Mouse (Mus musculus): ENCODE results near the gene Pi4ka. TPM values are rescaled to one million over a fixed set of nuclear protein-coding genes. Genes with fewer than 3 reads are reported as not detected.

Pi4ka gene
- polyA plus RNA-seq, 1 experiment from 2014 or later: 23.1 TPM

GRCm38 (mm10) chr16:17341847-17342246 lies 64.3 kb downstream of the Pi4ka start:
- H3K4me2 ChIP-seq (ENCODE audit: low read depth, low read length): no peak overlapping the region
- 84% methylated on average over 4 of the region's 4 CpGs for WGBS
- no peak overlapping the region for H3K9ac ChIP-seq (ENCODE audit: low read depth, low read length)
- no peak overlapping the region for H3K4me3 ChIP-seq (ENCODE audit: low read length)
- no peaks in the 10 kb centered on the region for H3K27me3 ChIP-seq (replicated peaks; ENCODE audit: control insufficient read depth, insufficient read depth, low read length)
- H3K9me3 ChIP-seq (ENCODE audit: control insufficient read depth, low read length): no peaks in the 10 kb centered on the region
- peaks cover 4% of the 10 kb centered on the region; the same call in 1 of the 2 replicates for H3K4me1 ChIP-seq (ENCODE audit: control insufficient read depth, insufficient read depth, low read length)
- H3K36me3 ChIP-seq (ENCODE audit: control insufficient read depth, insufficient read depth, low read length): peaks cover 3% of the 10 kb centered on the region; the same call in 1 of the 2 replicates
- H3K27ac ChIP-seq (ENCODE audit: low read length): no peak overlapping the region
- no peak for ATAC-seq

GRCm38 (mm10) chr16:17340705-17341104 lies 65.4 kb downstream of the Pi4ka start:
- ATAC-seq: no peak
- H3K36me3 ChIP-seq (ENCODE audit: control insufficient read depth, insufficient read depth, low read length): peaks cover 3% of the 10 kb centered on the region; the same call in 1 of the 2 replicates
- no peak overlapping the region for H3K4me2 ChIP-seq (ENCODE audit: low read depth, low read length)
- 80% methylated on average over 2 of the region's 2 CpGs for WGBS
- no peak overlapping the region for H3K4me3 ChIP-seq (ENCODE audit: low read length)
- H3K4me1 ChIP-seq (ENCODE audit: control insufficient read depth, insufficient read depth, low read length): peaks cover 4% of the 10 kb centered on the region; the same call in 1 of the 2 replicates
- no peaks in the 10 kb centered on the region for H3K9me3 ChIP-seq (ENCODE audit: control insufficient read depth, low read length)
- H3K9ac ChIP-seq (ENCODE audit: low read depth, low read length): no peak overlapping the region
- no peaks in the 10 kb centered on the region for H3K27me3 ChIP-seq (replicated peaks; ENCODE audit: control insufficient read depth, insufficient read depth, low read length)
- no peak overlapping the region for H3K27ac ChIP-seq (ENCODE audit: low read length)

GRCm38 (mm10) chr16:17339701-17340100 lies 66.4 kb downstream of the Pi4ka start:
- WGBS: 89% methylated on average over 7 of the region's 7 CpGs
- no peak for ATAC-seq
- peaks cover 3% of the 10 kb centered on the region; the same call in 1 of the 2 replicates for H3K36me3 ChIP-seq (ENCODE audit: control insufficient read depth, insufficient read depth, low read length)

GRCm38 (mm10) chr16:17336089-17336488 lies 70.0 kb downstream of the Pi4ka start:
- no peaks in the 10 kb centered on the region for H3K36me3 ChIP-seq (ENCODE audit: control insufficient read depth, insufficient read depth, low read length)
- no peak overlapping the region for H3K9ac ChIP-seq (ENCODE audit: low read depth, low read length)
- H3K27me3 ChIP-seq (replicated peaks; ENCODE audit: control insufficient read depth, insufficient read depth, low read length): no peaks in the 10 kb centered on the region
- H3K4me3 ChIP-seq (ENCODE audit: low read length): no peak overlapping the region
- no peak overlapping the region for H3K4me2 ChIP-seq (ENCODE audit: low read depth, low read length)
- WGBS: 83% methylated on average over 1 of the region's 1 CpGs
- H3K9me3 ChIP-seq (ENCODE audit: control insufficient read depth, low read length): no peaks in the 10 kb centered on the region
- ATAC-seq: no peak
- H3K27ac ChIP-seq (ENCODE audit: low read length): no peak overlapping the region
- H3K4me1 ChIP-seq (ENCODE audit: control insufficient read depth, insufficient read depth, low read length): no peaks in the 10 kb centered on the region

More at GRCm38 (mm10) chr16:17339701-17340100, 66.4 kb downstream of the Pi4ka start:
- H3K27ac ChIP-seq (ENCODE audit: low read length): no peak overlapping the region
- H3K27me3 ChIP-seq (replicated peaks; ENCODE audit: control insufficient read depth, insufficient read depth, low read length): no peaks in the 10 kb centered on the region
- no peaks in the 10 kb centered on the region for H3K9me3 ChIP-seq (ENCODE audit: control insufficient read depth, low read length)
- no peak overlapping the region for H3K4me3 ChIP-seq (ENCODE audit: low read length)
- H3K4me1 ChIP-seq (ENCODE audit: control insufficient read depth, insufficient read depth, low read length): no peaks in the 10 kb centered on the region
- H3K9ac ChIP-seq (ENCODE audit: low read depth, low read length): no peak overlapping the region
- H3K4me2 ChIP-seq (ENCODE audit: low read depth, low read length): no peak overlapping the region

DNA sequence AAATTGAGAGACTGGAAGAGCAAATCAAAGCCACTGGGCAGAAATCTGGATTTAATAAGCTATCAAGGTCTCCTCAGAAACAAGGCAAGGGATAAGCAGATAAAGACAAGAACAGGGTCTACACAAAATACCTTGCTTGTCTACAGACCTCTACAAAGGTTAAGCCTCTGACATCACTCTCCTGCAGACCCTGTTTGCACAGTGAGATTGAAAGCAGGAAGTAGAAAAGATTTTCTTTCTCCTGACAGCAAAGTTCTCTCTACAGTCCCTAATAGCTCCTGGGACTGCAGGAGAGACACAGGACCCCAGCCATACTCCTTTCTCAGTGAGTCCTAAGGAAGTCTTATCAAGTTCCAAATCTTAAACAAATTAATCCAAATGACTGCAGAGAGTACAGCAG lies 71.5 kb downstream of the Pi4ka start:
- peak; percentile 62 for ATAC-seq
- H3K36me3 ChIP-seq (ENCODE audit: control insufficient read depth, insufficient read depth, low read length): no peaks in the 10 kb centered on the region

DNA sequence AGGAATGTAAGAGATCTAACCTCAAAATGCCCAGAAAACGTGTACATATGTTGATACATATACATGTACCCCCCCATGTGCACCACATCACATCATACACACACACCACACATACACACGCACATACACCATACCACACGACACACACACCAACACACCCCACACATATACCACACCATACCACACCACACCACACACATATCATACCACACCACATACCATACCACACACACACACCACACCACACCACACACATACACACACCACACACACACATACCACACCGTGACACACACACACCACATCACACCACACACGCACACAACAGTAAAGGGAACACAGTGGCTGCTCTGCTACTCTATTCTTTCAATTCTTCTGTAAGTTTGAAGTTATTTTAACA lies 74.3 kb downstream of the Pi4ka start:
- H3K4me2 ChIP-seq (ENCODE audit: low read depth, low read length): no peak overlapping the region
- no peaks in the 10 kb centered on the region for H3K27me3 ChIP-seq (replicated peaks; ENCODE audit: control insufficient read depth, insufficient read depth, low read length)
- H3K27ac ChIP-seq (ENCODE audit: low read length): no peak overlapping the region
- no peaks in the 10 kb centered on the region for H3K36me3 ChIP-seq (ENCODE audit: control insufficient read depth, insufficient read depth, low read length)
- ATAC-seq: no peak
- no peak overlapping the region for H3K9ac ChIP-seq (ENCODE audit: low read depth, low read length)
- no peaks in the 10 kb centered on the region for H3K9me3 ChIP-seq (ENCODE audit: control insufficient read depth, low read length)
- WGBS: 91% methylated on average over 5 of the region's 5 CpGs
- no peak overlapping the region for H3K4me3 ChIP-seq (ENCODE audit: low read length)
- no peaks in the 10 kb centered on the region for H3K4me1 ChIP-seq (ENCODE audit: control insufficient read depth, insufficient read depth, low read length)

More for the DNA sequence above, 71.5 kb downstream of the Pi4ka start:
- Histone ChIP-seq H3K4me1 (ENCODE audit: control insufficient read depth, insufficient read depth, low read length) (no peaks in the 10 kb centered on the region), H3K9ac (ENCODE audit: low read depth, low read length) (no peak overlapping the region), H3K9me3 (ENCODE audit: control insufficient read depth, low read length) (no peaks in the 10 kb centered on the region), H3K4me2 (ENCODE audit: low read depth, low read length) (no peak overlapping the region), H3K27me3 (replicated peaks; ENCODE audit: control insufficient read depth, insufficient read depth, low read length) (no peaks in the 10 kb centered on the region), H3K4me3 (ENCODE audit: low read length) (no peak overlapping the region), H3K27ac (ENCODE audit: low read length) (no peak overlapping the region)

GRCm38 (mm10) chr16:17331116-17331515 lies 75.0 kb downstream of the Pi4ka start, which contains the start of gene Serpind1:
Serpind1 (plus strand) TSS chr16:17331371.
- H3K9ac ChIP-seq (ENCODE audit: low read depth, low read length): no peak within 1 kb of the TSS
- no peak for ATAC-seq
- H3K4me2 ChIP-seq (ENCODE audit: low read depth, low read length): no peak within 1 kb of the TSS
- no peaks in the 10 kb centered on the region for H3K4me1 ChIP-seq (ENCODE audit: control insufficient read depth, insufficient read depth, low read length)
- WGBS: 73% methylated on average over 2 of the region's 2 CpGs
- no peak within 1 kb of the TSS for H3K27ac ChIP-seq (ENCODE audit: low read length)
- no peaks in the 10 kb centered on the region for H3K36me3 ChIP-seq (ENCODE audit: control insufficient read depth, insufficient read depth, low read length)
- no peaks in the 10 kb centered on the region for H3K9me3 ChIP-seq (ENCODE audit: control insufficient read depth, low read length)
- H3K27me3 ChIP-seq (replicated peaks; ENCODE audit: control insufficient read depth, insufficient read depth, low read length): no peaks in the 10 kb centered on the region
- H3K4me3 ChIP-seq (ENCODE audit: low read length): no peak within 1 kb of the TSS

GRCm38 (mm10) chr16:17329848-17330570 lies 76.1 kb downstream of the Pi4ka start:
- no peak overlapping the region for H3K4me3 ChIP-seq (ENCODE audit: low read length)
- H3K9ac ChIP-seq (ENCODE audit: low read depth, low read length): no peak overlapping the region
- 69% methylated on average over 1 of the region's 1 CpGs for WGBS
- H3K27me3 ChIP-seq (replicated peaks; ENCODE audit: control insufficient read depth, insufficient read depth, low read length): no peaks in the 10 kb centered on the region
- H3K4me1 ChIP-seq (ENCODE audit: control insufficient read depth, insufficient read depth, low read length): no peaks in the 10 kb centered on the region
- H3K9me3 ChIP-seq (ENCODE audit: control insufficient read depth, low read length): no peaks in the 10 kb centered on the region
- H3K36me3 ChIP-seq (ENCODE audit: control insufficient read depth, insufficient read depth, low read length): no peaks in the 10 kb centered on the region
- no peak for ATAC-seq
- H3K27ac ChIP-seq (ENCODE audit: low read length): no peak overlapping the region
- no peak overlapping the region for H3K4me2 ChIP-seq (ENCODE audit: low read depth, low read length)

DNA sequence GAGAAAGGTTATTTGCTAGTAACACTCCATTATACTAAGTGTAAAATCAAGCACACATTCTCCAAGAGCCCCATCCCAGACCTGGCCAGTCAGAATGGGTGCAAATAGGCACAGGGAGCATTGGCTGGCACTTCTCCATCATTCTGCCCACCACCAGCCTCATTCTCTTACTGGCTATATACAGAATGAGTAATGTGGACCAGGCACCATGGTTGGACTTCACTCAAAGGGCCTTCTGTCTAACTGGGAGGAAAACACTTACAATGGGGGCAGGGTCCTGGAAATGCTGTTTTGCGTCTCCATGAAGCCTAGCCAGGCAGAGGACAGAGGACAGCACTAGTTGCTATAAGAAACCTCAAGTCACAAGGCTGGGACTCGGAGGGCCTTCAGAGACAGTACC lies 80.0 kb downstream of the Pi4ka start:
- no peak for ATAC-seq
- no peaks in the 10 kb centered on the region for H3K4me1 ChIP-seq (ENCODE audit: control insufficient read depth, insufficient read depth, low read length)
- no peaks in the 10 kb centered on the region for H3K27me3 ChIP-seq (replicated peaks; ENCODE audit: control insufficient read depth, insufficient read depth, low read length)
- H3K27ac ChIP-seq (ENCODE audit: low read length): no peak overlapping the region
- H3K4me2 ChIP-seq (ENCODE audit: low read depth, low read length): no peak overlapping the region
- H3K9me3 ChIP-seq (ENCODE audit: control insufficient read depth, low read length): no peaks in the 10 kb centered on the region
- no peaks in the 10 kb centered on the region for H3K36me3 ChIP-seq (ENCODE audit: control insufficient read depth, insufficient read depth, low read length)
- WGBS: 84% methylated on average over 2 of the region's 2 CpGs
- H3K4me3 ChIP-seq (ENCODE audit: low read length): no peak overlapping the region
- no peak overlapping the region for H3K9ac ChIP-seq (ENCODE audit: low read depth, low read length)

DNA sequence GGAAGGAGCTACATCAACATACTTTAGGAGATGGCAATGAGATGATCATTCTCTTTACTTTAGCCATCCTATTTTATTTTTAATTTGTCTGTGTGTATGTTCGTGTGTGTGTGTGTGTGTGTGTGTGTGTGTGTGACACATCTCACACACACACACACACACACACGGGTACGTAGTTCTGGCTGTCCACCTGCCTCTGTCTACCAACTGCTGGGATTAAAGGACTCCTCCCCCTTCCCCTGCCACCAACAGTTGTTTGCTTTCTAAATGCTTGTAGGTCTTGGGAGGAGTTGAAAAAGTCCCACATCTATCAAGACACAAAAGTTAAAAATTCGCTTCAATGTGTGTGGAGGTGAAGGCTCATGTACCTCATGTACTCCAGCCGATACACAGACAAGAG lies 81.4 kb downstream of the Pi4ka start:
- Histone ChIP-seq H3K9me3 (ENCODE audit: control insufficient read depth, low read length) (no peaks in the 10 kb centered on the region), H3K4me3 (ENCODE audit: low read length) (no peak overlapping the region), H3K9ac (ENCODE audit: low read depth, low read length) (no peak overlapping the region), H3K36me3 (ENCODE audit: control insufficient read depth, insufficient read depth, low read length) (no peaks in the 10 kb centered on the region), H3K27ac (ENCODE audit: low read length) (no peak overlapping the region), H3K27me3 (replicated peaks; ENCODE audit: control insufficient read depth, insufficient read depth, low read length) (no peaks in the 10 kb centered on the region), H3K4me1 (ENCODE audit: control insufficient read depth, insufficient read depth, low read length) (no peaks in the 10 kb centered on the region), H3K4me2 (ENCODE audit: low read depth, low read length) (no peak overlapping the region)
- ATAC-seq: no peak
- 87% methylated on average over 5 of the region's 5 CpGs for WGBS
